Mouse (Mus musculus) colon, adult 2 months (tissue): ENCODE data around the gene Sntb2. TPM values are rescaled to one million over a fixed set of nuclear protein-coding genes. Genes with fewer than 3 reads are reported as not detected.

Experiments
- polyA plus RNA-seq: library from polyadenylated mRNA; depleted of rRNA; stranded (reverse); fragments of >200 nt; gene quantifications from 2 replicates; pipeline ENCODE4 v1.2.3, GENCODE M21; 2012; rRNA removed

Gene Sntb2
- polyA plus RNA-seq: 4.1 and 4.4 TPM in 2 replicates

DNA sequence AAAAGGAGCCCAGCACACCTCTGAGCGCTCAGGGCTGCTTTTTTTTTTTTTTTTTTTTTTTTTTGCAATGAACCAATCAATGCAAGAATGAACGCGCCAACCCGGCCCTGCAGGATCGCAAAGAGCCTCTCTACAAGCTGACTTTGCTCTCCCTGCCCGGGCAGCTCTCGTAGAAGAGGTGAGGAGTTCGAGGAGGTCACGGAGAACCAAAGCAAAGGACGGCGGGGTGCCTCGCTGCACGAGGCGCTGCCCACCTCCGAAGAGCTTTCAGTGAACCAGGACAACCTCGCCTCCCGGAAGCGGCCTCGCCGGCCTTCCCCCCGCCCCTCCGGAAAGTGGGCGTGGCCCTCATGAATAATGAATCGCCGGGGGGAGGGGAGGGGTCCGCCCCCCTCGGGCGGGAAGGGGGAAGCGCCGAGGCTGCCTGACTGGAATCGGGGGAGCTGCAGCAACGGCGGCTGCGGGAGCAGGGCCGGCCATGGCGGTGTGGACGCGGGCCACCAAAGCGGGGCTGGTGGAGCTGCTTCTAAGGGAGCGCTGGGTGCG, at the start of gene Sntb2:
Gene Sntb2 (plus strand): TSS at position 427 of the 546 bp plus-strand sequence.

DNA sequence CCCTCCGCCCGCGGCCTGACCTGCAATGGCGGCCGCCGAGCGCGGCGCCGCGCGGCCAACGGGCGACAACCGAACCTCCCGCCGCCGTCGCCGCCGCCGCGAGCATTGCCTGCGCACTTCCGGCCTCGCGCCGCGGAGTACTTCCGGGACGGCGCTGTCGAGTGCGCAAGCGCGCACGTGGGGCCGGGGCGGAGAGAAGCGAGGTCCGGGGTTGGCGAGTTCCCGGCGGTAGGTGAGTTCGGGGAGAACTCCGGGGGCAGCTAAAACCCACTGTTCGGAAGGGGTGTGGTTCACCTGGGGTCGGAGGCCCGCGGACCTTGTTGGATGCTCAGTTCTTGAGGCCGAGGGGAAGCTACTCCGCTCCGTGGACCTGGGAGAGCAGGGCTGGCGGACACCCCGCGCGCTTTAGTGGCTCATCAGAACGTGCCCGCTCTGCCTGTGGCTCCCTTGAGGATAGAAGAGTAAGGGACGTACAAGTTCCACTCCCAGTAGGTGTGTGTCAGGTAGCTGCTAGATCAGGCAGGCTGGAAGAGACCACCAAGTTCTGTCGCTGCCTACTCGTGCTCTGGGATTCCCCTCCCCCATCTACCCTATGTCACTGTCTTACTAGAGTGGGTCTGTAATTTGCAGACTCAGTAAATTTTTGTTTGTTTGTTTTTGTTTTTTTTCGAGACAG, 41.9 kb upstream of the Sntb2 start, which contains the start of gene Utp4:
Gene Utp4 (plus strand): TSS at position 156 of the 676 bp plus-strand sequence.

DNA sequence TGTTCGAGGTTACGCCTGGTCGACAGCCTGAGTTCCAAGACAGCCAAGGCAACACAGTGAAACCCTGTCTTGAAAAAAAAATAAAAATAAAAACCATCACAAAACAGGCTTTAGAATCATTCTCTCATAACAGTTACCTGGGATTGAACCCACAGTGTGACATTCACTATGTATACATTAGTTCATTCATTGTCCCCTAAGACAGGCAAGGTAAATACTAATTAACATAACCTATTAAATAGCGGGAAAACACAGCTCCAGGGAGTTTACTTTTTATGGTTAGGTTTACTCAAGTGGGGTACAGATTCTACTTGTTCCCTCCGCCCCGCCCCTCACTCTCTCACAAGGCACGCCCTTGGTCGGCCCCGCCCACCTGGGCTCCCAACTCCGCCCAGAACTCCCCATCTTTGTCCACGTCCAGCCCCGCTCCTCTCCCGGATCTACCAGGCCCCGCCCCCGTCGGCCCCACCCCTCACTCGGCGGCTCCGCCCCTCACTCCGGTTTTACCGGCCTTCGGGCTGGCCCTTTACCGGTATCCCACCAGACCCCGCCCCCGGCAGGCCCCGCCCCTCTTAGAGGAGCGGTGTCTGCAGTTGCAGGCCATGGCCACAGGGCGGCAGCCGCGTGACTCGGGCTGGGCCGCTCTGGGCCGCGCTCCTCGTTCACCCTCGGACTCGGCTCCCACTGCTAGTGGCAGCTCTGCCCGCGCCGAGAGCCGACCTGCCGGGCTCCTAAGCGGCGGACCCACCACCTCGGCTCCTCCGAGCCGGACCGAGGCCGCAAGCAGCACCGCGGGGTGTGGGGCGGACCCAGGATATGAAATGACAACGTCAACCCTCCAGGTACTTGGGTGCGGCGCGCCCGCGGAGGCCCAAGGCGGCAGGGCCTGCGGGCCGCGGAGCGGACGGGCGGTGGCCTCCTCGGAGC, 95.4 kb downstream of the Sntb2 start, which contains the start of gene Vps4a:
Gene Vps4a (plus strand): TSS at position 573 of the 927 bp plus-strand sequence.

DNA sequence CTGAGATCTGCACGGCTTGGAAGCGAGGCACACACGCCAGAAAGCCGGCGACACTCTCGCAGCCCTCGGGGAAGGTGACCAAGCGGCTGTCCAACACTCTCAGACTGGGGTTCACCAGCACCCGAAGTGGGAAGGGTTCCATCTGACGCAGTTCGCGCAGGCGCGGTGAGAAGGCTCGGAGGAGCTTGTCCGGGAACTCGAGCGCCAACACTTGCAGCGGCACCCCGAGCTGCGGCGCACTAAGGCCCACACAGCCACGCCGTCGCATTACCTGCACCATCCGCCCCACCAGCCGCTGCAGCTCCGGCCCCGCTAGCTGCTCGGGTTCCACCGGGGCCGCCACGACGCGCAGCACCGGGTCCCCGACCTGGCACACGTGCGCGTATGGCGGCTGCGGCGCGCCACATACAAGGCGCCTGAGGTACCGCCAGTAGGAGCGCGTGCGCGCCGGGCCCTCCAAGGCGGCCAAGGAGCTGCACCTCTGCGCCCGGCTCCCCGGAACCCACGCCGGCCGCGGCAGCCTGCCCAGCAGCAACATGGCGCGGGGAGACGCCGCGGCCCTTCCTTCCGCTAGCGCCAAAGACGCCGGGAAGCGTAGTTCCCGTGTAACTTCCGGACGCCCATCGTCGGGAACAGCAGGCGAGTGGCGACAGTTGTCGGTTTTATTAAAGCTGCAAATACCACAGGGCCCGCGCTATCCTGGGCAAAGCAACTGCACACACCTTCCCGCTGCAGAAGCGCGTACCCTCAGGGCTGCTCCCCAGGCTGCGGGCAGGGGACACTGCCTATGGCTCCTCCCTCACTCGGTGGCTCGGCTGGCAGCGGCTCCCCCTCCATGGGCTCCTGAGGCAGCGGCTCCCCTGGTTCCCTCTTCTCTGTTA, 112.8 kb downstream of the Sntb2 start, which contains the start of gene Pdf:
Gene Pdf (minus strand): TSS at position 554 of the 881 bp plus-strand sequence.

DNA sequence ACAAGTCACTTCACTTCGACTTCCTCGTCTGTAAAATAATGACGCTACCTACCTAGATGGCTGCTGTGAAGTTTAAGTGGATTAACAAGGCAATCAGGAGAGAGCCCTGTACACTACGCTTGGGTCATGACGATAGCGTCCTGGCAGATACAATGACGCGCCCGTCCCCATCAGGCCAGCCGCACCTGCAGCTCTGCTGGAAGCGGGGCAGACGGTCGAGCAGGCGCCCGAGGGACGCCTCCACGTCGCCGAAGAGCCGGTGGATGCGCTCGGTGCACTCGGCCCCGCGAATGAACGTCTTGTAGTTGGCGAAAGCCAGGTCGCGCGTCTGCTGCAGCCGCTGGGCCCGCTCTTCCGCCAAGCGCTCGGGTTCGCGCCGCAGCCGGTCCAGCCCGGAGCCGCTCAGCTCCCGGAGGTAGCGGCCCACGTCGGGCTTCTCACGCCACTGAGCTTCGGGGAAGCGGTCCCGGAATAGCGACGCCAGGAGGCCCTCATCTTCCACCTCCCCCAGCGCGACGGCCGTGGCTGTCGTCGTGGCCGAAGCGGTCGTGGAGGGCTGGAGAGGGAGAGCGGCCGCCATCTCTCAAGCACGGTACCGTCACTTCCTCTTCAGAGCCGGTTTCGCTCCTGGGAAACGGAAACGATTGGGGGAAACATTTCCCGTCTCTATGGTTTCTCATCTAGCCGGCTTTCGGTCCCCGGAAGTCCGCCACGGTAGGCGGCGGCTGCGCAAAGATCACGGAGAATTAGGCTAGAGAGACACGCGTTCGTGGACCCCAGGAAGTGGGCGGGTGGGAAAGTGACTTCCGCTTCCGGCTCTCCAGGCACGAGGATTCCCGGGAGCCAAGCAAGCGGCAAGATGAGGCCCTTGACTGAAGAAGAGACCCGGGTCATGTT, 120.8 kb downstream of the Sntb2 start, which contains the start of the genes Cog8 and Nip7:
Gene Cog8 (minus strand): TSS at position 614 of the 897 bp plus-strand sequence.
Gene Nip7 (plus strand): TSS at position 802 of the 897 bp plus-strand sequence.

DNA sequence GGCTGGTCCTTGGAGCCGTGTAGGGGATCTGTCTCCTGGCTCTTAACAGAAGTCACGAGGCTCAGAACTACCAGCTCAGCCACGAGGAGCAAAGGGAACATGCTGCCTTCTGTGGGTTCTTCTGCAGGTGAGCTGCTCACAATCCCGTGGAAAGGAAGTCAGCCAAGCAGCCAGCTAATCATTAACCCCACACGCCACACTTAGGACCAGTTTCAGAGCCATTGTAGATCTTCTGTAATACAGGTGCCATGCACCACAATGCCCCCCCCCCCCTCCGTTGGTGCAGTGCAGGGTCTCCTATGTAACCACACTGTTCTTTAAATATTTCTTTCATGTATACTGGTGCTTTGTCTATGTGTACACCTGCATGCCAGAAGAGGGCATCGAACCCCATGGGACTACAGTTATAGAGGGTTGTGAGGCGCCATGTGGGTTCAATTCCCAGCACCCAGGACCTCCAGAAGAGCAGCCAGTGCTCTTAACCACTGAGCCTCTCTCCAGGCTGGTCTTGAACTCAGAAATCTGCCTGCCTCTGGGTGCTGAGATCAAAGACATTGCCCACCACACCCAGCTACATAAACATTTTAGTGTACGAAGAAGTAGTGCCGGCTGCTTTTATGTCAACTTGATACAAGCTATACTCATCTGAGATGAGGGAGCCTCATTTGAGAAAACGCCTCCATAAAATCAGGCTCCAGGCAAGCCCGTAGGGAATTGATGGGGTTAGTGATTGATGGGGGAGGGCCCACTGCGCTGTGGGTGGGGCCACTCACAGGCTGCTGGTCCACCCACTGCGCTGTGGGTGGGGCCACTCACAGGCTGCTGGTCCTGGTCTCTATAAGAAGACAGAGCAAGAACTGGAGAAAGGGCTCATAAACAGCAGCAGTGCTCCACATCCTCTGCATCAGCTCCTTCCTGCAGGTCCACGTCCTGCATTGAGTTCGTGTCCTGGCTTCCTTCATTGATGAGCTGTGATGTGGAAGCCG, 130.3 kb downstream of the Sntb2 start, which contains the start of gene Tmed6:
Gene Tmed6 (minus strand): TSS at position 134 of the 986 bp plus-strand sequence.

Other genes starting within 250 kb of the Sntb2 start
- gene Has3, start 65.5 kb upstream of the Sntb2 start, polyA plus RNA-seq: 0.55 and 0.68 TPM in 2 replicates
- 10.9 and 12.7 TPM in 2 replicates for gene Utp4, start 42.1 kb upstream of the Sntb2 start, polyA plus RNA-seq
- gene Vps4a, start 95.5 kb downstream of the Sntb2 start, polyA plus RNA-seq: 17.9 and 21.2 TPM in 2 replicates
- gene Pdf, start 112.9 kb downstream of the Sntb2 start, polyA plus RNA-seq: 45.9 and 59.2 TPM in 2 replicates
- 28.2 and 31.2 TPM in 2 replicates for gene Cog8, start 120.9 kb downstream of the Sntb2 start, polyA plus RNA-seq
- 16.5 and 23.6 TPM in 2 replicates for gene Nip7, start 121.1 kb downstream of the Sntb2 start, polyA plus RNA-seq
- gene Tmed6, start 129.9 kb downstream of the Sntb2 start, polyA plus RNA-seq: 3.2 and 5.4 TPM in 2 replicates
- 6.1 and 6.8 TPM in 2 replicates for gene Terf2, start 160.8 kb downstream of the Sntb2 start, polyA plus RNA-seq
- gene Cyb5b, start 214.9 kb downstream of the Sntb2 start, polyA plus RNA-seq: 102 and 106 TPM in 2 replicates